Mouse (Mus musculus) A20 (cell line): ENCODE data around the gene Tcf7.

Experiments
- DNase-seq: peaks from one replicate; pipeline ENCODE4 v3.0.0-alpha.2; 2011; ENCODE audit warnings: low read depth, low spot score

Tcf7 gene

DNA sequence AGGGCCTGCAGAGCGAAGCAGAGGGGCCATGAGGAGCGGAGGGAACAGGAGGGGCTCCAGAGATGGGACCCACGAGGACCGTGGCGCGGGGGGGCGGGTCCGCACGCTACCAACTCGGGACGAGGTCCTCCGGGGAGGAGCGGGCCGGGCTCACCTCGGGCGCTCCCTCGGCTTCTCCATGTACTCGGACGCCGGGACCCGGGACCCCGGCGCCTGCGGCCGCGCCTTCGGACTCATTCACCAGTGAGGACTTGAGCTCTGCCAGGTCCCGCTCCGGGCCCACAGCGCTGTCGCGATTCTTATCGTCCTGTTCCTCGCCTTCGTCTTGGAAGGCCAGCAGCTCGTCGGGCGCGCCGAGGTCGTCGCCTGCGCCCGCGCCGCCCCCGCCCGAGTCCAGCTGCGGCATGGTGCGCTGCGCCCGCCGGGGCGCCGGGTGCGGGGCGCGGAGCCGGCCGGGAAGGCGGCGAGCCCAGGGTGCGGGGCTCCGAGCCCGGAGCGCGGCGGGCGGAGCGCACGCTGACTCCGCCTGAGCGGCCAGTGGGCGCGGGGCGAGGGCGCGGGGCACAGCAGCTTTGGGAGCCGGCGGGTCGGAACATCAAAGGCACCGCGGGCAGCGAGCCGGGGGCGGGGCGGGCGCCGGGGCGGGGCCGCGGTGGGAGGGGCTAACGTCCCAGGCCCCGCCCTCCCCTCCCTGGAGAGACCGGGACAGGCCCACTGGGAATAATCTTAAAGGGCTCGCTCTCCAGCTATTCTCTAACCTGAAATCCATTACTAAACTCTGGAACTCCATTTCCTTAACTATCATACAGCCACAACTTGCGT lies at the start of gene Tcf7:
TSS of gene Tcf7 (minus strand) at position 241 of the 822 bp plus-strand sequence.
- DNase-seq = no peak

DNA sequence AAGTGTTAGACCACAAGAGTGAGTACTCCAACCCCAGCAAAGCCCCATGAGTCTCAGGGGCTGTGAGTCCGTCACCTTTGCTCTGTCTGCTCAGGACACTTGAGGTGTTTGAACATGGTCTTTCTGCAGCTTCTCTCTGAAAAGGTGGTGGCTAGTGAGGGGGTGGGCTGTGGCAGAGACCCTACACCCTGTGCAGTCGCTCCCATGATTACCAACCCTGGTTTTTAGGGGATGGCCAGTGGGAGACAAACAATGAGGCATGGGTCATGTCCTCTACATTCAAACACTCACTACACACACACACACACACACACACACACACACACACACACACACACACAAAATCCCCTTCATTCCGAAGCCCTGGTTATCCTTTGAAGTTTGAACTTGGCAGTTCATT lies 44.5 kb upstream of the Tcf7 start:
- no peak for DNase-seq

DNA sequence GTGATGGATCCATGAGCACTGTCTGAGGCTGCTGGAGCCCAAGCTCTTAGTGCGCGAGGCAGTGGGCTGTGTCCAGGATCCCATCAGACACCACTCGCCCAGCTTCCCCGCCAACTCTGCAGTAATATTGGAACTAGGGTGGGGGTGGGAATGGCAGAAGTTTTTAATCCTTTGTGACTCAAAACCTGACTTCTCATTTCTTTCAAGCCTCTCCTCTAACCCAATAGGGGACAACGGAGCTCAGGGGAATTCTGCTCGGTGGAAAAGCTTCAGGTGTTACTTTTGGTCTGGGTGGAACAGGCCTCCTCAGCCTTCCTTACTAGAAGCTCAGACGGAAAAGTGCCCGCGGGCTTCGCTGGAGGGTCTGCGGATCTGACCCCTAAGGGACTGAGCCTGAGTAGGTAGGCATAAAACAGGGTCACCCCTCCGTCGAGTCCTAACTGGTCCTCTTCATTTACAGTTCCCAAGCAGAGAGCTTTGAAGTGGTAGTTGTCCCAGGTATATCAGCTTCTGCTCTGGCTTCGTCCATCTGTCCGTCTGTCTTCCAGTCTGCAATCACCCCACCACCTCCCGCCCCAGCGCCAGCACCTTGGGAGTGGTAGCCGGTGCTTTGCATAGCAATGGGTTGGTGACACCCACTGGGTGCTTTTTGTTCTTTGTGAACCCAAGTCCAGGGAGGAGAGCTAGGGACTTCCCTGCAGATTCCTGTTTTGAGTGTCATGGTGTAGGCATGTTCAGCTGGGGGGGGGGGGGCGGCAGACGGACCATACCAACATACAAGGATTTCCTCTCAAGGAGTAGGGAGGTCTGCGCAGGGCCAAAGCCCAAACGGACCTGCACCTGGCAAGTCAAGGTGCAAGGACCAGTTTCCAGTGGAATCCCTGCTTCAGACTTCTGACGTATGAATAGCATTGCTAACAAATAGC lies 41.9 kb upstream of the Tcf7 start:
- no peak for DNase-seq

DNA sequence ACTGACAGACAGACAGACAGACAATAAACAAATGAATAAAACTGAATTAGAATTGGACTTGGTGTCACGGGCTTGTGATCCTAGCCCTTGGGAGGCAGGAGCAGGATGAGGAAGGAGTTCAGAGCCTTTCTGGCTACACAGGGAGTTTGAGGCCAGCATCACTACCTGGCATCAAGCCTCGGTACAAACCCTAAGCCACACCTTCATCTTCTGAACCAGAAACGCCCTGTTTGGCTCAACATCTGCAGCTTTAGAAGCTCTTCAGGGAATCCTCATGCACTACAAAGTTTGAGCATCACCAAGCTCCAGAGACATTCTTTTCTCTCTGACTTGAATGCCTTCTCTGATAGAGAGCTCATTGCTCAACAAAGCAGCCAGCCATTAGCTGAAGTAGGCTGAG lies 38.7 kb upstream of the Tcf7 start:
- DNase-seq = no peak

DNA sequence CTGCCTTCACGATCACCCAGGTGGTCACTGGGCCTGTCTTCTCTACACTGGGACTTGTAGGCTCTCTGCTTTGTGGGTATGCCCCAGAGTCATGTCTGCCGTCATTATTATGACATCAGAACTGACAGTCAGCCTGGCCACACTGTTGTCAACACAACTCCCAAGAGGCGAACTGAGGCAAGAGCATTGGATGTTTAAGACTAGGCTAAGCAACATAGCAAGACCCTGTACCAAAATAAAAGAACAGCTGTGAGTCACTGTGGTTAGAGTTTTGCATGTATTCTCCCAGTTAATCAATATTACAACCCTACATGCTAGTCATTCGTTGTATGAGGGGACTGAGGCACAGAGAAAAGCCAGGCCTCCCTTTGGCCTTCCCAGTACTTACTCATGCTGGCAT lies 37.7 kb upstream of the Tcf7 start:
- DNase-seq = no peak

DNA sequence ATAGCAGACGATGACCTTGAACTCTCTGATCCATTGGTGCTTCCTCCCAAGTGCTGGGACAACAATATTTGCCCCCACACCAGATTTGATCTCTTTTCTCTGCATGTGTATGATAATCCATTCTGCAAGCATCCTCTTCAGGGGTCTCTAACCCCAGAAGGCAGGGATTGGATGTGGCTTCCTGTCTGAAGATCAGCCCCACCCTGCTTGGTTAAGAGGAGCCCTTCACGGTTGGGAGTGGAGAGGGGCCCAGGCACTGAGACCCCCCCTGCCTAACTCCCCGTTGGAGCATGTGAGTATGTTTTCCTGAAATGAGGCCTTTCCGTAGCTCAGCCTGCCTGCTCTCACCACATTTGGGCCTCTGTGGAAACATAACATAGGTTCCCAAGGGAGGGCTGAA lies 36.9 kb upstream of the Tcf7 start:
- DNase-seq = no peak

DNA sequence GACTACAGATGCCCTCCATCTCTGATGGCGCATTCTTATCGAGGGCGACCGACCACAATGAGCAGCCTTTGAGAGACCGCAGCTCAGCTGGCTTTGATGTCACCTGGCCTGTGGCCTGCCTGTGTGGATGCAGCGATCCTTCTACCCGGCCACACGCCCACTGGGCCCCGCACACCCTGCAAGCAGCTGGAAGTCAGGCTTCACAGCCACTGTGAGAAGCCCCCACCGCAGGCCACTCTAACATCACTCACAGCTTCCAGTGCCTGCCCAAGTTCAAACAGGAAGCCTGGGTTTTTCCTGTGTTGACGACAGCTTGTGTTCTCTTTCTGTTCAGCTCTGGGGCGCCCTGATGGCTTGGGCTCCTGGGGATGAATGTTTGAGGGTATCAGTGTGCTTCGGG lies 35.6 kb upstream of the Tcf7 start:
- no peak for DNase-seq

DNA sequence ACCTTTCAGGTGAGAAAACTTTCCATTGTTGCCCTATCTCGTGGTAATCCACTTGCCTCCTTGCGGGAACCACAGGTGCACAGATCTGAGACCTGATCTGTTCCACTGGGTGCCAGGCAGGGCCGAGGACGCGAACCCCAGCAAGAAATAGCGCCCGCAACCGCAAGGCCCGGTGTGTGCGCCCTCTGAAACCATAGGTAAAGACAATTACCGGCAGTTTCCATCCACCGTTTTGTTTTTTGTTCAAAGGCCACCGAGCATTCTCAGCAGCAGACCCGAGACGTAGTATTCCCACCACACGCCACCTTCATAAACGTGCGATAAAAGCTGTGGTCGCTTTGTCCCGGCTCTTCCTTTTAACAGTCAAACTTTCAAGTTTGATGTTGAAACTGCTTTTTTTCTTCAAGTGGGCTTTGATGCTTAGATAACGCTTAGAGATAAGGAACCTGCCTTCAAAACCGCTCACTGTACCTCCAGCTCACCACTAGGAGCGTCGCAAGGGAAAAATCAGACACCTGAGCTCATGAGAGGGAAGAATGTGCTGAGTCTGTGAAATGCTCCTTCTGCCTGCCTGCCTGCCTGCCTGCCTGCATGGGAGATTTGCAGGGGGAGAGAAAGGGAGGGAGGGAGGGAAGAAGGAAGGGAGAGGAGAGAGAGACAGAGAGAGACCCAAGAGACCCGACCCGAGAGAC lies 31.4 kb upstream of the Tcf7 start:
- DNase-seq = no peak

DNA sequence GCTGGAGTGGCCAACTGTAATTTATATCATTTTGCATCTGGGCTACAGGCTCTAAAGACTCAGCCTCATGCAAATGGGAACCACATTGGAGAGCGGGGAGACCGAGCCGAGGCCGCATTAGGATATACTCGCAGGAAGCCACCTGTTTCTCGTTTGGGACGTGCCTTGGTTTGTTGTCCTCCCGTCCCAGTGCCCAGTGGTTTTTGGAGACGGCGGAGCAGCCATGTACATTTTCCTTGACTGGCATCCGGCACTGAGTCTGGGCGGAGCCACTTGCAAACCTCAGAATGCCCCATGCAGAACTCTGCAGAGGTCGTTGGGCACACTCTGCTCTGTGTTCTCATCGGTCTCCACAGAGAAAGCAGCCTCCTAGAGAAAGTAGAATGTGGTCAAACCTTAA lies 27.9 kb upstream of the Tcf7 start:
- DNase-seq = no peak

DNA sequence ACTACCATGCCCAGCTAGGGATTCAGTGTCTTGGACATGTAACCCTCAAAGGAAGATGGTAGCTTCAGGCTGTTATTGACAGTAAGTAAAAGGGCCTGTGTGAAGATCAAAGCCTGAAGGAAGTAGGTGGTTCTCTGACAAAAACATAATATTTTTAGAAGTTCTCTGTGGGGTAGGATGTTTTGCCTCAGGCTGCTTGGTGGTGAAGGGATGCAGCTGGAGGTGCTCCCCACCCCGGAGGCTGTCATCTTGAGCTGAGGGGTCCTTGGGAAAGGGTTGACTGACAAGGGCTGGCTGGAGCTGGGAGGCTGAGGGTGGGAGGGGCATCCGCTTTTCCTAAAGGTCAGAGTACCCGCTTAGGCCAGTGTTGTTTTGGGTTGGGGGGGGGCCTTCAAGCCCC lies 26.7 kb upstream of the Tcf7 start:
- DNase-seq = no peak

DNA sequence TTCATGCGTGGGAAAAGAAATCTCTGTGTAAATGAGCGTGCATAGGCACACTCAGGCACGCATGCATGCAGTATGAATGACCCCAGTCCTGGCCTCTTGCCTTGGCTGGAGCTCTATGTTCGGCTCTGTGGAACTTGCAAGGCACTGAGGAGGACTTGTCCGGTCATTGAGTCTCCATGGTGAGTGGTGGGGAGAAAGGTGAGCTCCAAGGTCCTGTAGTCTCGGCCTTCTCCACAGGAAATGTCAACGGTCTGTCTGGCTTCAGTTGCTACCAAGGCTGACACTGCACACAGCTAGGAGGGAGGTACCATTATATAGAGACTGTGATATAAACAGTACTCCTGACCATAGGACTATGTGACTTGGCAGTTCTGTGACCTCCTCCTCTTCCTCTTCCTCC lies 23.6 kb upstream of the Tcf7 start:
- DNase-seq = no peak

DNA sequence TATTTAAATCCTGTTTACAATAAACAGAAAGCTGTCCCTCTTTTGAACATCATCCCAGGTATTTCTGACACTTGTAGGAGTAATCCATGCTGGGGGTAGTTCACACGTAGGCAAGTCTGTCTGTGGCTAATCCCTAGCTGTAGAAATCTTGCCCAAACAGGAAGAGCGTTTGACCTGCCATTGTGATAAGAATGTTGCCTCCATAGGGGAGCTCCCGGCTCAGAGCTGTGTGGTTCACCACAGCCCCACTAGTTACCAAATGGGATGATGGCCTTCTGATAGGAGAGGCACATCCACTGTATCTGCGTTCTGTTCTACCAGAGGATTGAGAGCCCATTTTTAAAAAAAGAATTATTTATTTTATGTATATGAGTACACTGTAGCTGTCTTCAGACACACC lies 22.5 kb upstream of the Tcf7 start:
- no peak for DNase-seq

DNA sequence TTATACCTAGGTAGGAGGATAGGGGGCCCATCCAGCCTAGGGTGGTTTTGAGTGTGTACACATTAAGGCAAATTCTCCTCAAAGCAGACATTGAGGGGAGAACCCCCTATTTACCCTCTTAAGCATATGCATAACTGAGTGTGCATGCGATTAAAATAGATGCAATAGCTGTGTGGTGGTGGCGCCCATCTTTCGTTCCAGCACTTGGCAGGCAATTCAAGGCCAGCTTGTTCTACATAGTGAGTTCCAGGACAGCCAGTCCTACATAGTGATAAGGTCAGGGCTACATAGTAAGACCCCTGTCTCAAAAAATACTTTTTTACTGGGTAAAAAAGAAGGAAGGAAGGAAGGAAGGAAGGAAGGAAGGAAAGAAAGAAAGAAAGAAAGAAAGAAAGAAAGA lies 19.9 kb upstream of the Tcf7 start:
- no peak for DNase-seq

DNA sequence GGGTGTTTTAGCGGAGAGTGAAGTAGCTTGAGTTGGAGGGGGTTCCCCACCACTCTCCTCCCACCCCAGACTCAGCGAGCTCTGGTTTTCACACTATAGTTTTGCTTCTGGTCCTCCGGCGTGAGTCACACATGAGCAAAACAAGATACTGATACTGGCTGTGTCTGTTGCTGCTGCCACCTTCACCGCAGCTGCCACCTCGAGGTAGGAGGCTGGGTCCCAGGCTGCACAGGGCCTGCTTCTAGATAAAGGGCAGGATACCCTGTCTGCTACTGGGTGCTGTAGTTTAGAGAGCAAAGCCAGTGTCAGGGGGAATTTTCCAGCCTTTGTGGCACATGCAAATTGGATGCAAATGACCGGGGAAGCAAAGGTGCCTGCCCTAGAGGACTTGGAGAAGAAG lies 16.9 kb upstream of the Tcf7 start:
- peak; percentile 48 for DNase-seq

DNA sequence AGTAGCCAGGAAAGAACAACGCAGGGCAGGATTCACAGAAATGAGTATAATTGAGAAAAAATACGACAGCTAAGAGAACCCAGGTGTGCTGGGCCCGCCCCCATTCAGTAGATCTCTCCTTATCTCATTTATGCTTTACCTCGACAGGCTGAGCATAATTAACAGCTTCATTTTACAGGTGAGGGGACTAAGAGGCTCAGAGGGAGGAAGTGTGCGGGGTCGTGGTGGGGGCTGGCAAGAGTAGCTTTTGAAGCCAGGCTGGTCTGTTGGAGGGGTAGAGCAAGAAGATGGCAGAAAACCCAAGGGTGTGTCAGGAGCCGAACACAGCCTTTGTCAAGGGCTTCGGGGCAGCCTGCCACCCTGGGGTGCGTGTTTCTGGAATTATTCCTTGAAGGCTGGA lies 16.1 kb upstream of the Tcf7 start:
- no peak for DNase-seq

DNA sequence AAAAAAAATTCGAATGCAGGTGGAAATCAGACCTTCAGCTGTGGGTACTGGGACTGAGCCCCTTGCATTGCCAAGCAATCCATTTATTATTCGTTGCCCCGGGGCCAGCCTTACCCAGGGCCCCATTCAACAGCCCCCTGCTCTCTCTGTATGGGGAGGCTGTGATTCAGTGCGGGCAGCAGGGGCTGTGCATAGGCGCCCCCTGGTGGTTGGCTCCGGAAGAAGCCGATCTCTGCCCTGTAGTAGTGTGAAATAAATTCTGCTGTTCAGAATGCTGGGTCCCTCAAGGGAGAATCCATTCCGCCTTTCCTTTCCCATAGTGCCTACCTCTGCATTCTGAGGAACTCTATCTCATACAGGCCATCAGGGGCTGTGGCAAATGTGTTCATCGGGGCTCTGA lies 14.5 kb upstream of the Tcf7 start:
- peak; percentile 72 for DNase-seq

DNA sequence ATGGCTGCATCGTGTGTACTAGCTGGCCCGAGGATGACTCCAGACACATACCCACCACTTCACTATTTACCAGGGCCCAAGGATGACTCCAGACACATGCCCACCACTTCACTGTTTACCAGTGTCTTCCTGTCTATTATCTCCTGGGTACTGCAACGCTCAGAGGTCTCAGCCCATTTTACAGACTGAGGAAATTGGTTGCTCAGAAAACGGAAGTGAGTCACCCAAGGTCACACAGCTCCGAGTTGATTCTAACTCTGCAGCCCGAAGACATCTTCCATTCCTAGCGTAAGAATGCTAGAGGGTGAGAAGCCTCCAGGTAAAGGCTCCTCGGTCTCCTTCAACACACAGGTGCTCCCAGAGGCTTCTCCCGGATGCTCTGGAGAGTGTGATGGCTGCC lies 11.3 kb upstream of the Tcf7 start:
- no peak for DNase-seq

DNA sequence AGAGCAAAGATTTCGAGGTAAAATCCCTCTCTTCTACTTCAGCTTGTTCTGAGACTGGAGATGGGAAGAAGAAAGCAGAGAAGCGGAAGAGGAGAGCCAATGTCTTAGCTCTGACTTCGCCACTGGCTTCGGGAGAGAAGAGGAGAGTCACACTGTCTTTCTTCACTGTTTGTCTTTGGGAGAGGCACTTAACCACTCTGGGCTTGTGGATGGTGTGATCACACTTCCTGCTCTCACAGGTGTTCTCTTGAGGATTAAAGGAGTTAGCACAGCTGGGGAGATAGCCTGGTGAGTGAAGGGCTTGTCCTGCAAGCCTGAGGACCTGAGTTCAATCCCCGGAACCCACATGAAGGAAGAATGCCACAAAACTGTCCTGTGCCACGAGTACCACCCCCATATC lies 10.1 kb upstream of the Tcf7 start:
- no peak for DNase-seq

DNA sequence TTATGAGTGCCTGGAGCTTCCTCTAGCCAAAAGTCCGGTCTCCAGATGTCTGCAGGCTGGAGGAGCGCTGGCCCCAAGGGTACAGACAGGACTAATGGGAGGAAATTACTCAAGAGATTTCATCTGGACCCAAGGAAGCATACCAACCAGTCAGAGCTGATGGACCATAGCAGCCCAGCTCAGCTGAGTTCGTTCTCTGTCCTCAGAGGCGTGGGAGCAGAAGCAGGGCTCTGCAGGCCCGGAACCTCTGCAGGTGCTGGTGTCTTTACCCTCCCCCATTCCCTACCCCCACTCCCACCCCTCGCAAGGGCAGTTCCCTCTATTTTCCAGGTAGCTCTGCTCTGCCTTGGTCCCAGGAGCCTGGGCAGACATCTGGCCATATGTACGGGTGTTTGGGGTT lies 9.5 kb upstream of the Tcf7 start:
- DNase-seq = no peak

DNA sequence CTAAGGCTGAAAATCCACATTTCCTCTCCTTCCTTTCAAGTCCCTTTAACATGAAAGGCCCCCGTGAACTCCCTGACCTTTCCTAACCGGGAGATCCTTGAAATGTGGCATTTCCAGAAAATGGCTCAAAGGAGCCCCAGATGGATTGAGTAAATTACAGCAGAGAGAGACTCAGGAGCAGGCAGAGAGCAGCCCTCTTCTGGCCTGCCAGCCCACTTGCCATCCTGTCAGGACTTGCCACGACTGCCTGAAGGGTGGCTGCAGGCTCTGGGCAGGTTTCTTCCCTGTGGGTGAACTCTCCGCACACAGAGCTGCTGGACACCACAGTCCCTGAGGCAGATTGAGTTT lies 4.1 kb upstream of the Tcf7 start:
- DNase-seq = no peak

DNA sequence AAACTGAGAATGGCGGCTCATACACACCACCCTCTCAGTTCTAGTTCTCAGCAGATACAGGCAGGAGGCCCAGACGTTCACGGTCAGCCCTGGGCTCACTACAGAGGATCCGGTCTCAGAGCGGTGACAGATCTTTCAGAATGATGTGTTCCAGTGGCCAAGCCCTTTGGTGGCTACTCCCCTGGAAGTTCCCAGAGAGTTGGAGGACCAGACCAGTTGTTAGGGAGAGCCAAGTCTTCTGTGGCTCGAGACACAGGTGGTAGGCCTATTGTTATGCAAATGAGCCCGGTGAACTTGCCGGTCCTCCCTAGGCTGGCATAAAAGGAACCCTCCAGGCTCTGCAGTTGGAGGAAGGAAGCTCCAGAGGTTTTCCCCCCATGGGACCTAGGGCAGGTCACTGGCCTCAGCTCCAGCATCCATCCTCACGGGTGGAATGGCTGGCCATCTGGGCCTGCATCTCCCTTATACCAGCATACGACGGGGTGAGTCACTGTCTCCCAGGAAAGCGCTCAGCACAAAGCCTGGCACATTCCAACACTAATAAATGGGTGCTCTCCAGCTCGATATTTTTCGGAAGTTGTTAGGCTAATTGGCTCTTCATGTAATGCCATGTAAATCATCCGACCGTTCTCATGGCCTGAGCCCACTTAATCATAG lies 3.6 kb upstream of the Tcf7 start:
- no peak for DNase-seq
